Mouse (Mus musculus) lung, adult 2 months (tissue): ENCODE measurements at regions not wholly inside any gene's neighbourhood (a gene's known extent, or its start where the extent isn't known, plus 50 kb on each side); places are given as distances from the start of the nearest gene placed in this dataset.

ENCODE experiments used
- CTCF ChIP-seq: fragments of 200-500 bp; IDR thresholded peaks from 2 replicates; pipeline ENCODE4 v1.5.1; 2011; ENCODE audit warnings: mild to moderate bottlenecking, low read length, control low read depth; ENCODE audit not compliant: insufficient read depth
- POLR2A ChIP-seq: fragments of 200-500 bp; IDR thresholded peaks from 2 replicates; pipeline ENCODE4 v1.6.1; 2011; ENCODE audit warnings: low read depth, mild to moderate bottlenecking, control low read depth, low read length, borderline replicate concordance; ENCODE audit errors: extremely low read depth

DNA sequence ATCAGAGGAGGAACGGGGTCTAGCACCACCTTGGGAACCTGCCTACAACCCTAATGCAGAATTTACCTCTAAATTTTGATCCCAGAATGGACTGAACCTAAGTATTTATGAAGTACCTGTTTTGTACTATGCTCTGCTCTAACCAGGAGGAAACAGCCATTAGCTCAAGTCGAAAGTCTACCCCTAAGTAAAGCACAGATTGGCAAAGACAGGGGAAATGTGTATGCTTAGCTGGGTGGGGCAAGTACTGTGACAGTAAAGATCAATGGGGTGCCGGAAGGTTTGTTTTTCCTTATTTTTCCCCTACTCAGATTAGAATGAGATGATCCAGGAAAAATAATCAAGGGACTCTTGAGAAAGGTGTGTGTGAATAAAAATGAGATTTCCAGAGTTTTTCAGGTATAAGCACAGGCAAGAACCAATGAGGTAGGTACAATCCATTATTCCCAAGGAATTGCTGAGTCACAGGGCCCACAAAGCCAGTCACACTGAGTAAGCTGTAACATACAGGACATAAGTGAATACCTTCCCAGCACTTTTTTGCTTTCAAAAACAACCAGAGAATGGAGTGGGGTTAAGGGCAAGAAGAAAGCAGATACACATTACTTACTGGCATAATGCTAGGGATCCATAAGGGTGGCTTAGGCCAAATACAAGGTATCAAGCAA lies 510.6 kb upstream of the Plxna2 start:
- TF ChIP-seq CTCF (no peak), POLR2A (no peak)
